Mouse (Mus musculus) thymus, postnatal 25 days (tissue): ENCODE data around the gene Rae1.

Experiments used
- DNase-seq: peaks from one replicate; pipeline ENCODE4 v3.0.0; 2022

Rae1 gene

GRCm38 (mm10) chr2:172999630-173000284, at the start of gene Rae1:
Rae1 (plus strand) TSS chr2:173000117.
- DNase-seq, result peak; percentile 99

GRCm38 (mm10) chr2:172950119-172950676, 49.7 kb upstream of the Rae1 start:
- DNase-seq, result no peak

GRCm38 (mm10) chr2:172950722-172951121, 49.2 kb upstream of the Rae1 start:
- DNase-seq, result no peak

GRCm38 (mm10) chr2:172951976-172952375, 47.9 kb upstream of the Rae1 start:
- no peak for DNase-seq

GRCm38 (mm10) chr2:172958579-172958978, 41.3 kb upstream of the Rae1 start:
- no peak for DNase-seq

- no peak for DNase-seq
Measured at GRCm38 (mm10) chr2:172959006-172959768, 40.7 kb upstream of the Rae1 start.

GRCm38 (mm10) chr2:172960350-172960749, 39.6 kb upstream of the Rae1 start:
- no peak for DNase-seq

- DNase-seq, result no peak
Measured at GRCm38 (mm10) chr2:172961211-172961610, 38.7 kb upstream of the Rae1 start.

- DNase-seq, result no peak
Measured at GRCm38 (mm10) chr2:172965249-172965648, 34.7 kb upstream of the Rae1 start.

- DNase-seq, result no peak
Measured at GRCm38 (mm10) chr2:172966480-172966879, 33.4 kb upstream of the Rae1 start.

GRCm38 (mm10) chr2:172971865-172972264, 28.1 kb upstream of the Rae1 start:
- no peak for DNase-seq

GRCm38 (mm10) chr2:172973806-172974565, 25.9 kb upstream of the Rae1 start:
- DNase-seq, result peak; percentile 43

- DNase-seq, result no peak
Measured at GRCm38 (mm10) chr2:172974701-172975100, 25.2 kb upstream of the Rae1 start.

GRCm38 (mm10) chr2:172975159-172975558, 24.8 kb upstream of the Rae1 start:
- DNase-seq, result no peak

GRCm38 (mm10) chr2:172976661-172977238, 23.2 kb upstream of the Rae1 start:
- peak; percentile 69 for DNase-seq

- peak; percentile 92 for DNase-seq
Measured at GRCm38 (mm10) chr2:172977409-172978130, 22.3 kb upstream of the Rae1 start, which contains the start of gene Spo11. Spo11 (plus strand) TSS chr2:172977700.

- DNase-seq, result no peak
Measured at GRCm38 (mm10) chr2:172978131-172978633, 21.7 kb upstream of the Rae1 start.

GRCm38 (mm10) chr2:172979666-172980345, 20.1 kb upstream of the Rae1 start:
- DNase-seq, result no peak

GRCm38 (mm10) chr2:172982776-172983561, 16.9 kb upstream of the Rae1 start:
- DNase-seq, result peak; percentile 53

- no peak for DNase-seq
Measured at GRCm38 (mm10) chr2:172990161-172990560, 9.8 kb upstream of the Rae1 start.
